Comparison of ENCODE assay signal across 8 mouse cellular contexts in genomic region chr13:29983037-29983436, GRCm38 (mm10). TPM values are rescaled to one million over a fixed set of nuclear protein-coding genes. Genes with fewer than 3 reads are reported as not detected.
DNase-seq lines count a peak whose midpoint lies in the region; ATAC-seq lines count a peak whose summit lies in the region.

No protein-coding gene starts in this region.

- H3K4me2 ChIP-seq in embryonic facial prominence, embryonic 14.5 days (ENCODE audit: low read depth, low read length), result peak overlapping the region; percentile 77
- peak overlapping the region; percentile 89 for H3K4me2 ChIP-seq in intestine, embryonic 16.5 days (ENCODE audit: low read depth, low read length)
- peak overlapping the region; percentile 88 for H3K4me2 ChIP-seq in stomach, embryonic 15.5 days

- H3K27ac ChIP-seq in heart, embryonic 10.5 days, result peak overlapping the region; percentile 100
- H3K27ac ChIP-seq in embryonic facial prominence, embryonic 14.5 days (replicated peaks; ENCODE audit: low read depth, low read length), result peak overlapping the region; percentile 98
- peak overlapping the region; percentile 97 for H3K27ac ChIP-seq in intestine, embryonic 16.5 days (ENCODE audit: low read length)
- peak overlapping the region; percentile 96; the same call in 1 of the 2 replicates for H3K27ac ChIP-seq in stomach, embryonic 15.5 days

- peak overlapping the region; percentile 99 for H3K4me3 ChIP-seq in heart, embryonic 10.5 days
- peak overlapping the region; percentile 96 for H3K4me3 ChIP-seq in embryonic facial prominence, embryonic 14.5 days (ENCODE audit: low read depth, low read length)
- peak overlapping the region; percentile 96 for H3K4me3 ChIP-seq in intestine, embryonic 16.5 days (ENCODE audit: low read length)
- H3K4me3 ChIP-seq in stomach, embryonic 15.5 days (replicated peaks), result peak overlapping the region; percentile 91

- DNase-seq in heart, embryonic 10.5 days (ENCODE audit: low spot score), result no peak
- no peak for DNase-seq in heart, adult 9 months (ENCODE audit: low spot score in 2 of 2)
- peak; percentile 69 for DNase-seq in ES-CJ7 (ENCODE audit: low read depth, low spot score)
- DNase-seq in embryonic facial prominence, embryonic 14.5 days (ENCODE audit: low spot score), result peak; percentile 76
- peak; percentile 18 for DNase-seq in lung, postnatal 36 days
- DNase-seq in spleen, adult 12 weeks (ENCODE audit: low spot score), result no peak

- peaks cover 19% of the 10 kb centered on the region for H3K36me3 ChIP-seq in heart, embryonic 10.5 days
- no peaks in the 10 kb centered on the region for H3K36me3 ChIP-seq in embryonic facial prominence, embryonic 14.5 days (ENCODE audit: control insufficient read depth, insufficient read depth, low read length)
- H3K36me3 ChIP-seq in intestine, embryonic 16.5 days (ENCODE audit: control insufficient read depth, insufficient read depth, low read length), result no peaks in the 10 kb centered on the region
- no peaks in the 10 kb centered on the region for H3K36me3 ChIP-seq in stomach, embryonic 15.5 days

- no peaks in the 10 kb centered on the region for H3K27me3 ChIP-seq in heart, embryonic 10.5 days (ENCODE audit: insufficient read depth, poor library complexity, severe bottlenecking)
- no peaks in the 10 kb centered on the region for H3K27me3 ChIP-seq in embryonic facial prominence, embryonic 14.5 days (replicated peaks; ENCODE audit: control insufficient read depth, insufficient read depth, low read length)
- H3K27me3 ChIP-seq in intestine, embryonic 16.5 days (replicated peaks; ENCODE audit: control insufficient read depth, insufficient read depth, low read length), result no peaks in the 10 kb centered on the region
- no peaks in the 10 kb centered on the region for H3K27me3 ChIP-seq in stomach, embryonic 15.5 days (replicated peaks)

- H3K4me1 ChIP-seq in heart, embryonic 10.5 days, result peaks cover 46% of the 10 kb centered on the region
- peaks cover 23% of the 10 kb centered on the region for H3K4me1 ChIP-seq in embryonic facial prominence, embryonic 14.5 days (ENCODE audit: control insufficient read depth, insufficient read depth, low read length)
- peaks cover 6% of the 10 kb centered on the region for H3K4me1 ChIP-seq in intestine, embryonic 16.5 days (ENCODE audit: control insufficient read depth, insufficient read depth, low read length)
- peaks cover 5% of the 10 kb centered on the region; the same call in 1 of the 2 replicates for H3K4me1 ChIP-seq in stomach, embryonic 15.5 days

- 36% methylated on average over 6 of the region's 6 CpGs for WGBS in heart, embryonic 10.5 days
- 17% methylated on average over 6 of the region's 6 CpGs for WGBS in embryonic facial prominence, embryonic 14.5 days
- 12% methylated on average over 6 of the region's 6 CpGs for WGBS in intestine, embryonic 16.5 days
- 12% methylated on average over 6 of the region's 6 CpGs for WGBS in stomach, embryonic 15.5 days

- H3K9ac ChIP-seq in embryonic facial prominence, embryonic 14.5 days (ENCODE audit: low read depth, low read length), result peak overlapping the region; percentile 97
- peak overlapping the region; percentile 100 for H3K9ac ChIP-seq in intestine, embryonic 16.5 days (ENCODE audit: low read depth, low read length)
- no peak overlapping the region for H3K9ac ChIP-seq in stomach, embryonic 15.5 days

- no peaks in the 10 kb centered on the region for H3K9me3 ChIP-seq in heart, embryonic 10.5 days
- no peaks in the 10 kb centered on the region for H3K9me3 ChIP-seq in embryonic facial prominence, embryonic 14.5 days (ENCODE audit: control insufficient read depth, low read length)
- H3K9me3 ChIP-seq in intestine, embryonic 16.5 days (ENCODE audit: control insufficient read depth, low read length), result no peaks in the 10 kb centered on the region
- no peaks in the 10 kb centered on the region for H3K9me3 ChIP-seq in stomach, embryonic 15.5 days

- no peak for ATAC-seq in embryonic facial prominence, embryonic 14.5 days (ENCODE audit: low read depth)
- no peak for ATAC-seq in intestine, embryonic 16.5 days
- ATAC-seq in stomach, embryonic 15.5 days (ENCODE audit: insufficient read depth, low FRiP score, low read depth), result no peak

RNA-seq across cellular contexts. Expression of gene E2f3, which starts 2.8 kb away (rescaled TPM):
- polyA plus RNA-seq in heart, embryonic 10.5 days (2016; fragmentation: Nextera tagmentation; extraction: Ambion mirVana), result 13.2 and 15.6 TPM in 2 replicates
- 9.7 and 10.6 TPM in 2 replicates for polyA plus RNA-seq in embryonic facial prominence, embryonic 14.5 days (2014; fragmentation: Nextera tagmentation; extraction: Ambion mirVana)
- 6.7 and 7.0 TPM in 2 replicates for polyA plus RNA-seq in intestine, embryonic 16.5 days (2015; fragmentation: Nextera tagmentation; extraction: Ambion mirVana)
- polyA plus RNA-seq in stomach, embryonic 15.5 days (2015; fragmentation: Nextera tagmentation; extraction: Ambion mirVana), result 9.4 and 11.2 TPM in 2 replicates

Comparison
In these comparisons a context has a peak if more than half of its experiments do, and no peak if none do; other contexts are left out.
1. DNase-seq: peak in ES-CJ7 (single experiment), embryonic facial prominence, embryonic 14.5 days (single experiment) and lung, postnatal 36 days (single experiment); none in heart, embryonic 10.5 days (single experiment), heart, adult 9 months (0 of 2) and spleen, adult 12 weeks (single experiment).
2. Peak in every context shown above with its lines, with median percentiles within 50 percentile points of each other: H3K27ac ChIP-seq, H3K4me3 ChIP-seq and H3K4me2 ChIP-seq.